Mouse (Mus musculus): ENCODE measurements around the gene Spg20. TPM values are rescaled to one million over a fixed set of nuclear protein-coding genes. Genes with fewer than 3 reads are reported as not detected.

Spg20 gene
- total and polyA plus RNA-seq, 3 experiments, result 18.5 to 23.3 TPM; not detected in 1

GRCm38 (mm10) chr3:55152673-55153334 is 40.9 kb downstream of the Spg20 start:
- TF ChIP-seq POLR2A (IDR thresholded peaks at IDR 0.05; ENCODE audit: control insufficient read depth in 1 of 2, insufficient read depth in 1 of 2, low read depth in 1 of 2, low read length in 2 of 2, poor library complexity in 1 of 2), result no peak
- TF ChIP-seq TAL1 (IDR thresholded peaks at IDR 0.05; ENCODE audit: low read length), result no peak
- TF ChIP-seq RAD21 (IDR thresholded peaks at IDR 0.05; ENCODE audit: low read depth, low read length), result peak; percentile 13; the same call in 1 of the 2 replicates
- TF ChIP-seq MYB (IDR thresholded peaks at IDR 0.05; ENCODE audit: low read depth, low read length), result no peak
- TF ChIP-seq POLR2AphosphoS2 (IDR thresholded peaks at IDR 0.05; ENCODE audit: low read length), result no peak
- no peak for TF ChIP-seq HCFC1 (IDR thresholded peaks at IDR 0.05; ENCODE audit: low read depth, low read length)
- TF ChIP-seq GABPA (IDR thresholded peaks at IDR 0.05; ENCODE audit: low read depth, low read length), result no peak
- TF ChIP-seq MYC (IDR thresholded peaks at IDR 0.05; ENCODE audit: low read depth, low read length), result no peak
- no peak for TF ChIP-seq ZC3H11A (IDR thresholded peaks at IDR 0.05; ENCODE audit: low read depth, low read length)
- no peak for TF ChIP-seq ZKSCAN1 (IDR thresholded peaks at IDR 0.05; ENCODE audit: low read depth, low read length)
- TF ChIP-seq USF1 (IDR thresholded peaks at IDR 0.05; ENCODE audit: low read depth, low read length), result no peak
- TF ChIP-seq SMC3 (IDR thresholded peaks at IDR 0.05; ENCODE audit: low read depth, low read length), result peak; percentile 45
- TF ChIP-seq CHD2 (IDR thresholded peaks at IDR 0.05; ENCODE audit: low read length), result no peak
- no peak for TF ChIP-seq MXI1 (IDR thresholded peaks at IDR 0.05; ENCODE audit: low read depth, low read length)
- no peak for TF ChIP-seq MAX (IDR thresholded peaks at IDR 0.05; ENCODE audit: low read length)
- TF ChIP-seq USF2 (IDR thresholded peaks at IDR 0.05; ENCODE audit: borderline replicate concordance in 1 of 2, insufficient read depth in 1 of 2, low read depth in 1 of 2, low read length in 2 of 2), result no peak
- TF ChIP-seq SIN3A (IDR thresholded peaks at IDR 0.05; ENCODE audit: low read length), result no peak
- no peak for TF ChIP-seq RCOR1 (IDR thresholded peaks at IDR 0.05; ENCODE audit: low read depth, low read length)
- no peak for TF ChIP-seq NELFE (IDR thresholded peaks at IDR 0.05; ENCODE audit: low read depth, low read length)
- TF ChIP-seq ELF1 (IDR thresholded peaks at IDR 0.05; ENCODE audit: low read depth, low read length), result no peak
- TF ChIP-seq ETS1 (IDR thresholded peaks at IDR 0.05; ENCODE audit: low read depth, low read length), result no peak
- TF ChIP-seq MAFK (IDR thresholded peaks at IDR 0.05; ENCODE audit: borderline replicate concordance, low read depth, low read length), result no peak
- TF ChIP-seq MAZ (IDR thresholded peaks at IDR 0.05; ENCODE audit: low read depth, low read length), result no peak
- no peak for TF ChIP-seq JUND (IDR thresholded peaks at IDR 0.05; ENCODE audit: low read depth, low read length)
- TF ChIP-seq ZMIZ1 (IDR thresholded peaks at IDR 0.05; ENCODE audit: low read depth, low read length), result no peak
- TF ChIP-seq ZNF384 (IDR thresholded peaks at IDR 0.05; ENCODE audit: low read depth, low read length), result no peak
- no peak for TF ChIP-seq EP300 (IDR thresholded peaks at IDR 0.05; ENCODE audit: low read depth in 1 of 2, low read length in 2 of 2)
- TF ChIP-seq CTCF (IDR thresholded peaks at IDR 0.05 in 2 of 3, conservative IDR thresholded peaks at IDR 0.05 in 1 of 3; ENCODE audit: control insufficient read depth in 1 of 3, insufficient read depth in 1 of 3, low read depth in 2 of 3, low read length in 3 of 3, poor library complexity in 1 of 3, severe bottlenecking in 1 of 3), result peak; percentile 11 to 52 (median 33); a peak in 4 of 6 replicates
- TF ChIP-seq GATA1 (IDR thresholded peaks at IDR 0.05; ENCODE audit: low read depth, low read length), result peak; percentile 30; the same call in 1 of the 2 replicates

More at GRCm38 (mm10) chr3:55152673-55153334, 40.9 kb downstream of the Spg20 start:
- Histone ChIP-seq H3K4me3 (ENCODE audit: control insufficient read depth in 1 of 2, insufficient read depth in 1 of 2, low read depth in 2 of 2, low read length in 2 of 2) (no peak overlapping the region), H3K9me3 (replicated peaks; ENCODE audit: insufficient read depth, low read length) (no peaks in the 10 kb centered on the region), H3K36me3 (ENCODE audit: control insufficient read depth in 1 of 2, insufficient read depth in 2 of 2, low read length in 2 of 2) (no peaks in the 10 kb centered on the region), H3K9ac (ENCODE audit: control insufficient read depth, low read depth, low read length, poor library complexity, severe bottlenecking) (no peak overlapping the region), H3K27me3 (ENCODE audit: control insufficient read depth in 1 of 2, insufficient read depth in 2 of 2, low read length in 2 of 2) (no peaks in the 10 kb centered on the region), H3K4me1 (ENCODE audit: control insufficient read depth in 1 of 2, insufficient read depth in 2 of 2, low read length in 2 of 2) (no peaks in the 10 kb centered on the region), H3K79me2 (ENCODE audit: control insufficient read depth, insufficient read depth, low read length, poor library complexity) (no peaks in the 10 kb centered on the region), H3K27ac (ENCODE audit: control insufficient read depth, low read depth, low read length) (no peak overlapping the region)
- DNase-seq (ENCODE audit: low read depth, low spot score), result peak; percentile 63
